Mouse (Mus musculus) hindbrain, postnatal 0 days (tissue): ENCODE results near the gene Cyb5d1. TPM values are rescaled to one million over a fixed set of nuclear protein-coding genes. Genes with fewer than 3 reads are reported as not detected.

Source experiments
- ATAC-seq: fragments of 200-750 bp; cut with Nextera tagmentation; 2 replicates; pipeline ENCODE4 v1.8.0; 2017; ENCODE audit warnings: mild to moderate bottlenecking, moderate TSS enrichment, moderate library complexity
- DNase-seq: peaks from one replicate; pipeline ENCODE4 v3.0.0-alpha.2; 2015; ENCODE audit warnings: low spot score
- H3K27ac ChIP-seq: fragments of 300-500 bp; sonication (generic); 2 replicates; pipeline ENCODE4 v1.5.1; 2014; ENCODE audit warnings: mild to moderate bottlenecking
- H3K27me3 ChIP-seq: fragments of 300-500 bp; sonication (generic); 2 replicates; pipeline ENCODE4 v1.6.1; 2014; ENCODE audit warnings: low read length, mixed read lengths; ENCODE audit not compliant: insufficient read depth
- H3K36me3 ChIP-seq: fragments of 300-500 bp; sonication (generic); 2 replicates; pipeline ENCODE4 v1.6.1; 2014; ENCODE audit warnings: low read length, mixed read lengths; ENCODE audit not compliant: insufficient read depth
- H3K4me1 ChIP-seq: fragments of 300-500 bp; sonication (generic); 2 replicates; pipeline ENCODE4 v1.6.1; 2014; ENCODE audit warnings: antibody characterized with exemption, low read length, mixed read lengths; ENCODE audit not compliant: insufficient read depth
- H3K4me2 ChIP-seq: fragments of 300-500 bp; sonication (generic); 2 replicates; pipeline ENCODE4 v1.6.1; 2014; ENCODE audit warnings: low read depth, mild to moderate bottlenecking, low read length, moderate library complexity, mixed read lengths
- H3K4me3 ChIP-seq: fragments of 300-500 bp; sonication (generic); 2 replicates; pipeline ENCODE4 v1.5.1; 2014; ENCODE audit warnings: low read length
- H3K9ac ChIP-seq: fragments of 300-500 bp; sonication (generic); replicated peaks from 2 replicates; pipeline ENCODE4 v1.6.1; 2014; ENCODE audit warnings: mild to moderate bottlenecking, low read length, moderate library complexity, mixed read lengths
- H3K9me3 ChIP-seq: fragments of 300-500 bp; sonication (generic); 2 replicates; pipeline ENCODE4 v1.6.1; 2016; ENCODE audit warnings: low read length, mixed read lengths
- CTCF ChIP-seq: IDR thresholded peaks from 2 replicates; pipeline ENCODE4 v1.5.1; 2016; ENCODE audit warnings: antibody characterized with exemption, control low read depth, low read depth
- WGBS: fragments of 180-500 bp; shearing (Covaris S2); extraction: QIAGEN DNeasy Blood & Tissue Kit; methylation state at CpG from one replicate; pipeline ENCODE4 v1.1.7; 2014; 5-methylcytosine and 5-hydroxymethylcytosine counted together
- polyA plus RNA-seq: library from polyadenylated mRNA; unstranded; fragments of >200 nt; fragmentation: Nextera tagmentation; extraction: Ambion mirVana; gene quantifications from 2 replicates; pipeline ENCODE4 v1.2.1, GENCODE M21; 2015
- total RNA-seq: library from RNA; depleted of rRNA; stranded (reverse); fragments of >200 nt; gene quantifications from 2 replicates; pipeline ENCODE4 v1.2.3, GENCODE M21; 2014

Gene Cyb5d1
- total and polyA plus RNA-seq, 2 experiments from 2014 or later: 18.5 to 21.8 TPM

GRCm38 (mm10) chr11:69416509-69416908, 21.1 kb upstream of the Cyb5d1 start:
- H3K9ac ChIP-seq: peak overlapping the region; percentile 62
- no peaks in the 10 kb centered on the region for H3K27me3 ChIP-seq
- peak overlapping the region; percentile 67 for H3K4me3 ChIP-seq
- H3K36me3 ChIP-seq: no peaks in the 10 kb centered on the region
- H3K4me1 ChIP-seq: peaks cover 46% of the 10 kb centered on the region
- no peaks in the 10 kb centered on the region for H3K9me3 ChIP-seq
- WGBS: 1% methylated on average over 4 of the region's 4 CpGs
- DNase-seq (no peak), ATAC-seq (no peak)
- H3K27ac ChIP-seq: peak overlapping the region; percentile 99
- peak overlapping the region; percentile 98 for H3K4me2 ChIP-seq
- no peak for TF ChIP-seq CTCF

- peak overlapping the region; percentile 98 for H3K4me2 ChIP-seq
- no peaks in the 10 kb centered on the region for H3K27me3 ChIP-seq
- TF ChIP-seq CTCF: no peak
- ATAC-seq (peak; percentile 8; the same call in 1 of the 2 replicates), DNase-seq (peak; percentile 80)
- H3K4me1 ChIP-seq: peaks cover 46% of the 10 kb centered on the region
- no peaks in the 10 kb centered on the region for H3K9me3 ChIP-seq
- H3K4me3 ChIP-seq: peak overlapping the region; percentile 67
- H3K36me3 ChIP-seq: no peaks in the 10 kb centered on the region
- peak overlapping the region; percentile 99 for H3K27ac ChIP-seq
- peak overlapping the region; percentile 88 for H3K9ac ChIP-seq
- WGBS: under 1% methylated on average over 14 of the region's 25 CpGs
Measured at GRCm38 (mm10) chr11:69415668-69416451, 20.4 kb upstream of the Cyb5d1 start.

- 0% methylated on average over 3 of the region's 3 CpGs for WGBS
- Histone ChIP-seq H3K9ac (peak overlapping the region; percentile 88), H3K27me3 (no peaks in the 10 kb centered on the region), H3K27ac (peak overlapping the region; percentile 99), H3K36me3 (no peaks in the 10 kb centered on the region), H3K4me3 (peak overlapping the region; percentile 67), H3K4me1 (peaks cover 45% of the 10 kb centered on the region), H3K9me3 (no peaks in the 10 kb centered on the region), H3K4me2 (peak overlapping the region; percentile 98)
- DNase-seq (peak; percentile 85), ATAC-seq (peak; percentile 22)
- peak; percentile 36; the same call in 1 of the 2 replicates for TF ChIP-seq CTCF
Measured at GRCm38 (mm10) chr11:69415327-69415667, 19.9 kb upstream of the Cyb5d1 start.

- 14% methylated on average over 4 of the region's 4 CpGs for WGBS
- peak overlapping the region; percentile 67 for H3K4me3 ChIP-seq
- no peaks in the 10 kb centered on the region for H3K36me3 ChIP-seq
- no peaks in the 10 kb centered on the region for H3K9me3 ChIP-seq
- peak overlapping the region; percentile 99 for H3K27ac ChIP-seq
- no peak for TF ChIP-seq CTCF
- DNase-seq (no peak), ATAC-seq (no peak)
- no peaks in the 10 kb centered on the region for H3K27me3 ChIP-seq
- H3K4me2 ChIP-seq: peak overlapping the region; percentile 98
- H3K4me1 ChIP-seq: peaks cover 39% of the 10 kb centered on the region
- peak overlapping the region; percentile 88 for H3K9ac ChIP-seq
Measured at GRCm38 (mm10) chr11:69414421-69415326, 19.2 kb upstream of the Cyb5d1 start.

- Histone ChIP-seq H3K4me2 (peak within 1 kb of the TSS; percentile 98), H3K4me1 (peaks cover 36% of the 10 kb centered on the region), H3K9me3 (no peaks in the 10 kb centered on the region), H3K27me3 (no peaks in the 10 kb centered on the region), H3K9ac (peak within 1 kb of the TSS; percentile 88), H3K27ac (peak within 1 kb of the TSS; percentile 99), H3K4me3 (peak within 1 kb of the TSS; percentile 67), H3K36me3 (no peaks in the 10 kb centered on the region)
- ATAC-seq: no peak
- peak; percentile 40 for TF ChIP-seq CTCF
- DNase-seq: peak; percentile 86
- WGBS: 19% methylated on average over 12 of the region's 12 CpGs
Measured at GRCm38 (mm10) chr11:69413221-69414181, 18.1 kb upstream of the Cyb5d1 start, which contains the start of gene Kdm6b. Kdm6b (minus strand) TSS chr11:69413675.

GRCm38 (mm10) chr11:69412548-69412947, 17.1 kb upstream of the Cyb5d1 start:
- 51% methylated on average over 7 of the region's 7 CpGs for WGBS
- Histone ChIP-seq H3K4me1 (peaks cover 44% of the 10 kb centered on the region), H3K9ac (peak overlapping the region; percentile 14), H3K9me3 (no peaks in the 10 kb centered on the region), H3K27ac (peak overlapping the region; percentile 99; the same call in 1 of the 2 replicates), H3K36me3 (0 out of 2 replicates have a peak, but pooled peaks cover 2% of the 10 kb centered on the region), H3K27me3 (no peaks in the 10 kb centered on the region), H3K4me3 (peak overlapping the region; percentile 67), H3K4me2 (peak overlapping the region; percentile 98)
- no peak for TF ChIP-seq CTCF
- no peak for ATAC-seq
- no peak for DNase-seq
